Mouse (Mus musculus): ENCODE data around the gene Tuba8.

The Tuba8 gene

GRCm38 (mm10) chr6:121197807-121198365, 12.6 kb upstream of the Tuba8 start:
- DNase-seq = no peak

GRCm38 (mm10) chr6:121200458-121200857, 10.0 kb upstream of the Tuba8 start:
- no peak for DNase-seq

DNA sequence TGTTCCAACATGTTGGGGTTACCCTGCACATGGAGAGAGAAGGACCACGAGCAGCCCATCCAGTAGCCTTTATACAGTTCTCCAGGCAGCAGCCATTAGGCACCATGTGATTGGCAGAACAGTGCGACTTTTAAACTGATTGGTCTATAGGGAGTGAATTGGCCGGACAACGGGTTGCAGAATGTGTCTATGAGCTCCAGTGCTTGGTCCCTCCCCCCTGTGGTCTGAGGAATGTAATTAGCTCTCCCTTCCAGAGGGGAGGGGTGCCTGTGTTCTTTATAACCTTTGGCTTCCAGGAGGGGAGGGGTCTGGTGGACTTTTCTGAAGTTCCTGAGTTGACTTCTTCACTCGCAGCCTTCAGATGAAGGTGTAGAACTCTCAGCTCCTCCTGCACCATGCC, 8.5 kb upstream of the Tuba8 start:
- DNase-seq = no peak

GRCm38 (mm10) chr6:121206481-121206880, 4.0 kb upstream of the Tuba8 start:
- no peak for DNase-seq

GRCm38 (mm10) chr6:121209584-121209983, 912 bp upstream of the Tuba8 start:
- DNase-seq = no peak

- no peak for DNase-seq
Observed at GRCm38 (mm10) chr6:121210926-121211289, 412 bp downstream of the Tuba8 start.

- DNase-seq = no peak
Observed at GRCm38 (mm10) chr6:121211743-121212142, 1.2 kb downstream of the Tuba8 start.

DNA sequence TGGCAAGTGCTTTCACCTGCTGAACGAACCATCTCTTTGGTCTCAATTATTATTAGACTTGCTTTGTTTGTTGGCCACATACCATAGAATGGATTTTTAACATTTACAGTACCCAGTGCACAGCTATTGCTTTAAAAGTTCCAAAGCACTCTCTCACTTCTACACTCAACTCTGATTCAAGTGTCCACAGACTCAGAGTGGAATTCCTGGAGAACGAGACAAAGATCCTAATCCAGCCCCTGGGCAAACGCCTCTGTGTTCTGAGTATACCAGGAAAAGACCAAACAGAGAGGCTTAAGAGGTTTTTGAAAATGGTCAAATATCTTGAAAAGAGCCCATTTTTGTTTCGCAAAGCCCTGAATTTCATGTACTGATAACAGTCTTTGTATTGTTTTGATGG, 2.5 kb downstream of the Tuba8 start:
- no peak for DNase-seq

GRCm38 (mm10) chr6:121214221-121214620, 3.7 kb downstream of the Tuba8 start:
- DNase-seq = no peak

- DNase-seq = no peak
Observed at GRCm38 (mm10) chr6:121214667-121215330, 4.3 kb downstream of the Tuba8 start.

- DNase-seq = no peak
Observed at GRCm38 (mm10) chr6:121215336-121215735, 4.8 kb downstream of the Tuba8 start.

- no peak for DNase-seq
Observed at GRCm38 (mm10) chr6:121215896-121216295, 5.4 kb downstream of the Tuba8 start.

GRCm38 (mm10) chr6:121216589-121217255, 6.2 kb downstream of the Tuba8 start:
- no peak for DNase-seq

- no peak for DNase-seq
Observed at GRCm38 (mm10) chr6:121218002-121218401, 7.5 kb downstream of the Tuba8 start.

DNA sequence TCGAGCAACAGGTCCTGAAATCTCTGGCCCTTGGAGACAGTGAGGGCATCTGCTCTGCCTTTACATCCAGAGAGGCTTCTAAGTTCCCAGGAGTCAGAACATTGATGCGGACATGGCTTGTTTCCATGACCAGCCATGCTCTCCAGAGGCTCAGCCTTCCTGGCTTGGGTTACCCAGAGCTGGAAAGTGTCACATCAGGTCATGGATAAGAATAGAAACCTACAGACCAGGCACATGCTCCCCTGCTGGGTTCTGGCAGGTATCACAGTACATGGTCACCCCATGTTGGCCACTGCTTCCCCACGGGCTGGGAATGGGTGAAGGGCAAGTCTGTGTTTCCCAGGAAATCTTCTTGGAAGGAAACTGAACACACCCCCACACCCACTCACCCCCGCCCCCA, 8.9 kb downstream of the Tuba8 start:
- DNase-seq = no peak

DNA sequence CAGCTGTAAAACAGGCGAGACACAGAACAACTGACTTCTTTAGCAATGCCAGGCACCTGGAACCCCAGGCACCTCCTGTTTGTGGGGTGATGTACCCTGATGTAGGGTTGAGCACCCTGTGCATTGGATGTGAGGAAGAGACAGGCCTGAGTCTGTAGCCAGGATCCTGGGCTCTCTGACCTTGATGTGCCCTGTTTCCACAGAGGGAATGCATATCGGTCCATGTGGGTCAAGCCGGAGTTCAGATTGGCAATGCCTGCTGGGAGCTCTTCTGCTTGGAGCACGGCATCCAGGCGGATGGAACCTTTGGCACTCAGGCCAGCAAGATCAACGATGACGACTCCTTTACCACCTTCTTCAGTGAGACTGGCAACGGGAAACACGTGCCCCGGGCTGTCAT, 9.7 kb downstream of the Tuba8 start:
- no peak for DNase-seq

GRCm38 (mm10) chr6:121221876-121222597, 11.5 kb downstream of the Tuba8 start:
- DNase-seq = no peak

DNA sequence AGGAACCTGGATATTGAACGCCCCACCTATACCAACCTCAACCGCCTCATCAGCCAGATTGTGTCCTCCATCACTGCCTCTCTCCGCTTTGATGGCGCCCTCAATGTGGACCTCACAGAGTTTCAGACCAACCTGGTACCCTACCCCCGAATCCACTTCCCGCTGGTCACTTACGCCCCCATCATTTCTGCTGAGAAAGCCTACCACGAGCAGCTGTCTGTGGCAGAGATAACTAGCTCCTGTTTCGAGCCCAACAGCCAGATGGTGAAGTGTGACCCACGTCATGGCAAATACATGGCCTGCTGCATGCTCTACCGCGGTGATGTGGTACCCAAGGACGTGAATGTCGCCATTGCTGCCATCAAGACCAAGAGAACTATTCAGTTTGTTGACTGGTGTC, 12.5 kb downstream of the Tuba8 start:
- DNase-seq = no peak

DNA sequence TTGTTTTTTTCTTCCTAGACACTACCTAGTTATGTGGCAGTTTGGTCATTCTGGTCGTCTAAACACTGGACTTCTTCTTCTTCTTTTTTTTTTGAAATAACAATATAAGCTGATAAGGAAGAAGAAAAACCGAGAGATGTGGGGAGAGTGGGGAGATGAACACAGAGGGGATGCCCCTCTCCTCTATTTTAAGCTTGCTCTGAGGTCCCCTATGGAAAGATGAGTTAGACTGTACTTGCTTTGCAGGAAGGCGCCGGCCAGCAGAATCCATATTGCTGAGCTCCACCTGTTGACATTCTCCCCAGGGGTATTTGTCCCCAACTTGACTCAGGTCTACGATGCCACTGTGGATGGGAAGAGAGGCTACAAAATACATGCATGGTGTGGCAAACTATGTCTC, 13.6 kb downstream of the Tuba8 start:
- DNase-seq = no peak

- DNase-seq = no peak
Observed at GRCm38 (mm10) chr6:121224993-121225392, 14.5 kb downstream of the Tuba8 start.

DNA sequence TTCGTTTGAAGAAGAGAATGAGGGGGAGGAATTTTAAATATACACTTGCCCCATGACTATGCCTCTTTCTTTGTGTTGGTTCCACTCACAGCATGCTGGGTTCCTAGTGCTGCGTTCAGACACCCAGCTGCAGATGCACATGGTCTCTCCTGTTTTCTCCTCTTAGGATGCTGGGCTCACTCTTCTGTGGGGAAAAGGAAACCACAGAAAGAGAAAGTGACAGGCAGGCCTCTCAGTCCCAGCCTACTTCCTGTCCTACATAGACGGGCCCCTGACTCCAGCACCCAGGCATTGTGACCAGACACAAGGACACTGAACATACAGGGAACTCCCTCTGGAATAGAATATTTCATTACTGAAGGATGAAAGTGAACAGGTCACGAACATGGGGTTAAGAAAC, 15.5 kb downstream of the Tuba8 start:
- no peak for DNase-seq

GRCm38 (mm10) chr6:121226744-121227143, 16.2 kb downstream of the Tuba8 start:
- no peak for DNase-seq

- DNase-seq = no peak
Observed at GRCm38 (mm10) chr6:121228421-121228820, 17.9 kb downstream of the Tuba8 start.

DNA sequence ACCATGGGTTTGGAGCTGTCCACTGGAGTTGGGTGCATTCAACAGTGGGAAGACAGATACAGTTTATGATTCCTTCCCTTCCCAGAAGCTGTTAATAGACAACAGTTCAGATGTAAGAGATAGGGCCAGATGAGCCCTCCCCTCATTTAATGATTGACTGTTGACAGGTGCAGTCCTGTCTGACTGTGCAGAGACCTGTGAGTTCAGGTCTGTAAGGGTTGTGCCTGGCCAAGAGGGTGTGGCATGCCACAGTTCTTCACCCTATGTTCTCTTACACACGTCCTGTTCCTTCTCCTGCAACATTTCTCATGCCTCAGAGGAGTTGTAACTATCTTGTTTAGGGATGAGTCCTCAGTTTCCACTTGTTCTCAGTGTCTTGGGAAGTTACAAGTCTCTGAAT, 22.2 kb downstream of the Tuba8 start:
- DNase-seq = no peak
